Mouse (Mus musculus): ENCODE results near the gene Psmc5. TPM values are rescaled to one million over a fixed set of nuclear protein-coding genes. Genes with fewer than 3 reads are reported as not detected.

Gene Psmc5
- total and polyA plus RNA-seq, 3 experiments, result 54.5 to 104 (median 91.8) TPM

- intact Hi-C loops (cut with DNase I), result no loop called here
- Histone ChIP-seq H3K36me3 (ENCODE audit: control insufficient read depth, insufficient read depth, low read length) (no peaks in the 10 kb centered on the region), H3K27ac (no peak overlapping the region), H3K4me3 (no peak overlapping the region), H3K79me2 (replicated peaks; ENCODE audit: control insufficient read depth, insufficient read depth, low read length) (no peaks in the 10 kb centered on the region), H3K27me3 (ENCODE audit: control insufficient read depth, insufficient read depth, low read length) (no peaks in the 10 kb centered on the region), H3K4me1 (ENCODE audit: control insufficient read depth, insufficient read depth, low read length) (no peaks in the 10 kb centered on the region), H3K9ac (ENCODE audit: low read depth, low read length) (no peak overlapping the region)
- DNase-seq, result no peak
- no peak for TF ChIP-seq CTCF (IDR thresholded peaks at IDR 0.05)
- TF ChIP-seq POLR2A (IDR thresholded peaks at IDR 0.05; ENCODE audit: insufficient read depth, low read depth, low read length), result no peak
- no peak for TF ChIP-seq EP300 (IDR thresholded peaks at IDR 0.05; ENCODE audit: insufficient read depth, low read depth, low read length)
- WGBS, result 85% methylated on average over 7 of the region's 7 CpGs
These were observed 30.3 kb downstream of the Psmc5 start for GRCm38 (mm10) chr11:106286206-106286605.

GRCm38 (mm10) chr11:106286987-106287386, 31.0 kb downstream of the Psmc5 start:
- DNase-seq, result no peak
- 56% methylated on average over 11 of the region's 11 CpGs for WGBS
- H3K36me3 ChIP-seq (ENCODE audit: control insufficient read depth, insufficient read depth, low read length), result no peaks in the 10 kb centered on the region
- no peaks in the 10 kb centered on the region for H3K79me2 ChIP-seq (replicated peaks; ENCODE audit: control insufficient read depth, insufficient read depth, low read length)
- no peaks in the 10 kb centered on the region for H3K27me3 ChIP-seq (ENCODE audit: control insufficient read depth, insufficient read depth, low read length)
- H3K27ac ChIP-seq, result no peak overlapping the region
- H3K9ac ChIP-seq (ENCODE audit: low read depth, low read length), result no peak overlapping the region
- H3K4me1 ChIP-seq (ENCODE audit: control insufficient read depth, insufficient read depth, low read length), result no peaks in the 10 kb centered on the region
- intact Hi-C loops (cut with DNase I), result no loop called here
- TF ChIP-seq CTCF (IDR thresholded peaks at IDR 0.05) (no peak), EP300 (IDR thresholded peaks at IDR 0.05; ENCODE audit: insufficient read depth, low read depth, low read length) (no peak), POLR2A (IDR thresholded peaks at IDR 0.05; ENCODE audit: insufficient read depth, low read depth, low read length) (no peak)
- no peak overlapping the region for H3K4me3 ChIP-seq

- WGBS, result 23% methylated on average over 8 of the region's 8 CpGs
- no peak overlapping the region for H3K27ac ChIP-seq
- H3K27me3 ChIP-seq (ENCODE audit: control insufficient read depth, insufficient read depth, low read length), result no peaks in the 10 kb centered on the region
- H3K4me1 ChIP-seq (ENCODE audit: control insufficient read depth, insufficient read depth, low read length), result no peaks in the 10 kb centered on the region
- intact Hi-C loops (cut with DNase I), result no loop called here
- peak; percentile 53 to 66 for DNase-seq
- no peak overlapping the region for H3K4me3 ChIP-seq
- 0 out of 2 replicates have a peak, but pooled peaks have one; percentile 35 for TF ChIP-seq EP300 (IDR thresholded peaks at IDR 0.05; ENCODE audit: insufficient read depth, low read depth, low read length)
- TF ChIP-seq POLR2A (IDR thresholded peaks at IDR 0.05; ENCODE audit: insufficient read depth, low read depth, low read length), result no peak
- peak; percentile 63 for TF ChIP-seq CTCF (IDR thresholded peaks at IDR 0.05)
- H3K36me3 ChIP-seq (ENCODE audit: control insufficient read depth, insufficient read depth, low read length), result no peaks in the 10 kb centered on the region
- no peak overlapping the region for H3K9ac ChIP-seq (ENCODE audit: low read depth, low read length)
- H3K79me2 ChIP-seq (replicated peaks; ENCODE audit: control insufficient read depth, insufficient read depth, low read length), result no peaks in the 10 kb centered on the region
These were observed 33.4 kb downstream of the Psmc5 start for GRCm38 (mm10) chr11:106289369-106289768.

GRCm38 (mm10) chr11:106290376-106290775, 34.4 kb downstream of the Psmc5 start:
- DNase-seq, result no peak
- intact Hi-C loops (cut with DNase I), result no loop called here
- no peak overlapping the region for H3K27ac ChIP-seq
- no peak overlapping the region for H3K9ac ChIP-seq (ENCODE audit: low read depth, low read length)
- WGBS, result 91% methylated on average over 5 of the region's 5 CpGs
- H3K36me3 ChIP-seq (ENCODE audit: control insufficient read depth, insufficient read depth, low read length), result no peaks in the 10 kb centered on the region
- no peaks in the 10 kb centered on the region for H3K27me3 ChIP-seq (ENCODE audit: control insufficient read depth, insufficient read depth, low read length)
- H3K4me1 ChIP-seq (ENCODE audit: control insufficient read depth, insufficient read depth, low read length), result no peaks in the 10 kb centered on the region
- H3K79me2 ChIP-seq (replicated peaks; ENCODE audit: control insufficient read depth, insufficient read depth, low read length), result no peaks in the 10 kb centered on the region
- TF ChIP-seq EP300 (IDR thresholded peaks at IDR 0.05; ENCODE audit: insufficient read depth, low read depth, low read length), result no peak
- no peak for TF ChIP-seq CTCF (IDR thresholded peaks at IDR 0.05)
- no peak for TF ChIP-seq POLR2A (IDR thresholded peaks at IDR 0.05; ENCODE audit: insufficient read depth, low read depth, low read length)
- no peak overlapping the region for H3K4me3 ChIP-seq

GRCm38 (mm10) chr11:106291861-106292260, 35.9 kb downstream of the Psmc5 start:
- no peak for TF ChIP-seq EP300 (IDR thresholded peaks at IDR 0.05; ENCODE audit: insufficient read depth, low read depth, low read length)
- no peak for TF ChIP-seq CTCF (IDR thresholded peaks at IDR 0.05)
- TF ChIP-seq POLR2A (IDR thresholded peaks at IDR 0.05; ENCODE audit: insufficient read depth, low read depth, low read length), result no peak
- H3K36me3 ChIP-seq (ENCODE audit: control insufficient read depth, insufficient read depth, low read length), result no peaks in the 10 kb centered on the region
- H3K27ac ChIP-seq, result no peak overlapping the region
- intact Hi-C loops (cut with DNase I), result no loop called here
- DNase-seq, result no peak
- no peaks in the 10 kb centered on the region for H3K4me1 ChIP-seq (ENCODE audit: control insufficient read depth, insufficient read depth, low read length)
- H3K79me2 ChIP-seq (replicated peaks; ENCODE audit: control insufficient read depth, insufficient read depth, low read length), result no peaks in the 10 kb centered on the region
- no peaks in the 10 kb centered on the region for H3K27me3 ChIP-seq (ENCODE audit: control insufficient read depth, insufficient read depth, low read length)
- WGBS, result 87% methylated on average over 2 of the region's 2 CpGs
- no peak overlapping the region for H3K9ac ChIP-seq (ENCODE audit: low read depth, low read length)
- no peak overlapping the region for H3K4me3 ChIP-seq

GRCm38 (mm10) chr11:106301765-106302164, 45.8 kb downstream of the Psmc5 start, which contains the start of gene Gh:
Gene Gh, minus strand, starts transcription at chr11:106301865.
- H3K9ac ChIP-seq (ENCODE audit: low read depth, low read length), result no peak within 1 kb of the TSS
- intact Hi-C loops (cut with DNase I), result loop anchor here (2.0 kb wide), 2 partner anchors 65 to 91 kb away; no protein-coding TSS in a partner anchor
- no peak for DNase-seq
- H3K27ac ChIP-seq, result no peak within 1 kb of the TSS
- TF ChIP-seq EP300 (IDR thresholded peaks at IDR 0.05; ENCODE audit: insufficient read depth, low read depth, low read length) (no peak), POLR2A (IDR thresholded peaks at IDR 0.05; ENCODE audit: insufficient read depth, low read depth, low read length) (no peak), CTCF (IDR thresholded peaks at IDR 0.05) (no peak)
- no peaks in the 10 kb centered on the region for H3K79me2 ChIP-seq (replicated peaks; ENCODE audit: control insufficient read depth, insufficient read depth, low read length)
- H3K27me3 ChIP-seq (ENCODE audit: control insufficient read depth, insufficient read depth, low read length), result no peaks in the 10 kb centered on the region
- H3K4me1 ChIP-seq (ENCODE audit: control insufficient read depth, insufficient read depth, low read length), result no peaks in the 10 kb centered on the region
- H3K4me3 ChIP-seq, result no peak within 1 kb of the TSS
- H3K36me3 ChIP-seq (ENCODE audit: control insufficient read depth, insufficient read depth, low read length), result no peaks in the 10 kb centered on the region
- whole genome bisulfite sequencing, result 75% methylated on average over 9 of the region's 9 CpGs
